In the genomic region with DNA sequence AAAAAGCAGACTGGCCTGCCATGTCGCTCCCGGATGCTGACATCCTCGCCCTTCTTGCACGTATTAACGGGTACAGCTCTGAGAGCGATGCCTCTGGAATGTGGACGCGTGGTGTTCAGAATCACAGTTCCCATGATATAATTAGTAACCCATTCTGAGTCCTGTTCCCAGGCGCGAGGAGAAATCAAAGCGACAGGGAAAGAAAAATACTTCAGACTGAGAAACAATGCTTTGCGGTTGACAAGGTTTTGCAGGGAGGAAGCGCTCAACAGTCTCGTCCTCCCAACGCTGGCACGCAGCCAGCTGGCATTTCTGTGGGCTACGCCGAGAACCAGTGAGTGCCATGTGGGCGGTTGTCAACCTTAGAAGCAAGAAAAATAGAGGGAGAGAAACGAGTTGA, we compare ENCODE assay signal across 8 mouse cellular contexts.
DNase-seq lines count a peak whose midpoint lies in the region; ATAC-seq and TF ChIP-seq lines count a peak whose summit lies in the region.
"Had no signal": no experiment of that assay in that cellular context is flagged by ENCODE, and none has a peak within 500 bp of the region (broad histone marks: within the 10 kb centered on the region; RNA-seq: fewer than 3 reads in every experiment).

No protein-coding gene starts in this region.

- no peaks in the 10 kb centered on the region for H3K27me3 ChIP-seq in forebrain, postnatal 0 days (ENCODE audit: insufficient read depth, low read length)
- H3K27me3 ChIP-seq in intestine, postnatal 0 days (replicated peaks; ENCODE audit: control insufficient read depth, insufficient read depth, low read length), result no peaks in the 10 kb centered on the region

- H3K4me3 ChIP-seq in forebrain, postnatal 0 days (ENCODE audit: low read depth, low read length), result peak overlapping the region; percentile 28
- H3K4me3 ChIP-seq in intestine, postnatal 0 days (ENCODE audit: low read depth, low read length), result no peak overlapping the region

- peak overlapping the region; percentile 48 for H3K4me2 ChIP-seq in forebrain, postnatal 0 days (ENCODE audit: low read depth)
- peak overlapping the region; percentile 24; the same call in 1 of the 2 replicates for H3K4me2 ChIP-seq in intestine, postnatal 0 days (replicated peaks; ENCODE audit: low read depth)

- no peak for TF ChIP-seq CTCF in forebrain, postnatal 0 days (IDR thresholded peaks at IDR 0.05; ENCODE audit: low read depth)
- TF ChIP-seq CTCF in intestine, postnatal 0 days (IDR thresholded peaks at IDR 0.05; ENCODE audit: low read depth), result no peak

- peak overlapping the region; percentile 43 for H3K9ac ChIP-seq in forebrain, postnatal 0 days
- no peak overlapping the region for H3K9ac ChIP-seq in intestine, postnatal 0 days (ENCODE audit: low read depth, low read length)
- H3K9ac ChIP-seq: liver, embryonic 14.5 days had no signal

- 18% methylated on average over 20 of the region's 20 CpGs for WGBS in forebrain, postnatal 0 days
- 65% methylated on average over 20 of the region's 20 CpGs for WGBS in intestine, postnatal 0 days

- H3K4me1 ChIP-seq in forebrain, postnatal 0 days (ENCODE audit: insufficient read depth), result peaks cover 14% of the 10 kb centered on the region
- no peaks in the 10 kb centered on the region for H3K4me1 ChIP-seq in intestine, postnatal 0 days (replicated peaks; ENCODE audit: control insufficient read depth, insufficient read depth, low read length)

- H3K27ac ChIP-seq in forebrain, postnatal 0 days (ENCODE audit: low read depth, low read length), result peak overlapping the region; percentile 72
- no peak overlapping the region for H3K27ac ChIP-seq in intestine, postnatal 0 days (ENCODE audit: low read depth, low read length)
- H3K27ac ChIP-seq: liver, embryonic 14.5 days had no signal

- H3K9me3 ChIP-seq in forebrain, postnatal 0 days (ENCODE audit: low read length), result no peaks in the 10 kb centered on the region
- no peaks in the 10 kb centered on the region for H3K9me3 ChIP-seq in intestine, postnatal 0 days (ENCODE audit: control insufficient read depth)

- no peaks in the 10 kb centered on the region for H3K36me3 ChIP-seq in forebrain, postnatal 0 days (ENCODE audit: insufficient read depth)
- H3K36me3 ChIP-seq in intestine, postnatal 0 days (ENCODE audit: control insufficient read depth, insufficient read depth), result no peaks in the 10 kb centered on the region

- ATAC-seq in forebrain, postnatal 0 days, result peak; percentile 91
- ATAC-seq in intestine, postnatal 0 days, result no peak

- peak; percentile 97 for DNase-seq in Muller cell, postnatal 12 days (ENCODE audit: inconsistent ontology term)
- DNase-seq in adrenal gland, postnatal 25 days, result peak; percentile 57
- DNase-seq in forebrain, postnatal 0 days, result peak; percentile 92
- peak; percentile 61 to 90 for DNase-seq in left cerebral cortex, adult 8-10 months (ENCODE audit: low spot score in 2 of 2)
- peak; percentile 42 for DNase-seq in ovary, adult 18-20 months (ENCODE audit: low spot score)
- no peak for DNase-seq in spleen, adult 12 weeks (ENCODE audit: low spot score)
